Mouse (Mus musculus) R1 (cell line): ENCODE data around the gene Brd9.
"Not testable (repeated sequence)": the region's sequence is repeated elsewhere in the genome, so short reads cannot be mapped to it uniquely, and the experiment has no call there.

Source experiments
- DNase-seq: peaks from one replicate; pipeline ENCODE4 v3.0.0-alpha.2; 2018; ENCODE audit warnings: low read depth, low spot score

Brd9 gene

GRCm38 (mm10) chr13:73990761-73991160 is 53.1 kb downstream of the Brd9 start:
- DNase-seq = no peak

- DNase-seq = no peak
Observed at GRCm38 (mm10) chr13:73991267-73991666, 53.7 kb downstream of the Brd9 start.

DNA sequence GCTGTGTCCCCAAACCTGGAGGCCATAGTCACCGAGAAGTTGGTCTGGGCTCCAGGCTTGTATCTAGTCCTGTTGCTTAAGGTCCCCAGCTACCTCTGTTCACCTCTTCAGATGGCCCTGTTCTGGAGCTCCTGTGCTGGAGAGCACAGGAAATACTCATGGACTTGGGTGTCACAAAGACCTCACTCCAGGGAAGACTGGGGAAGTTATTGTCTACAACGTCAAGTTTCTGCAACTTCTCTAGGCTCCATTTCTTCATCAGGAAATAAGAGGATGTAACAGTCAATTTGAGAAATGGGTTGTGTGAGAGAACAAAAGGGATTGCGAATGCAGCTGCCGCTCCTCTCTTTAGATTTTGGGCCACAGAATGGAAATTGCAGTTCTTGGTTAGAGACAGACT is 58.8 kb downstream of the Brd9 start:
- DNase-seq = no peak

DNA sequence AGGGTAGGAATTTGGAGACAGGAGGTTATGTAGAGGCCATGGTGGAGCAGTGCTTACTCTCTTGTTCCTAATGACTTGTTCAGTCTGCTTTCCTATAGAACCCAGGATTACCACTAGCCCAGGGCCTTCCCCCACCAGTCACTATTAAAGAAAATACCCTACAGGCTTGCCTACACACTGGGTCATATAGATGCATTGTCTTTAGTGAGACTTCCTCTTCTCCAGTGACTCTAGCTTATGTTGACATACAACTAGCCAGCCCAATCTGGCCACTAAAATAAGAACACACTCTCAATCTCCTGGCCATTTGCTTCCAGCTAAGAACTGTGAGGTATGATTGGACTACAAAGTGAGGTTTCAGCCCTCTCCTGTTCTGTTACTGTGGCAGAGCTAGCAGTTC is 62.9 kb downstream of the Brd9 start:
- no peak for DNase-seq

- DNase-seq = no peak
Observed at GRCm38 (mm10) chr13:74000961-74001360, 63.4 kb downstream of the Brd9 start.

DNA sequence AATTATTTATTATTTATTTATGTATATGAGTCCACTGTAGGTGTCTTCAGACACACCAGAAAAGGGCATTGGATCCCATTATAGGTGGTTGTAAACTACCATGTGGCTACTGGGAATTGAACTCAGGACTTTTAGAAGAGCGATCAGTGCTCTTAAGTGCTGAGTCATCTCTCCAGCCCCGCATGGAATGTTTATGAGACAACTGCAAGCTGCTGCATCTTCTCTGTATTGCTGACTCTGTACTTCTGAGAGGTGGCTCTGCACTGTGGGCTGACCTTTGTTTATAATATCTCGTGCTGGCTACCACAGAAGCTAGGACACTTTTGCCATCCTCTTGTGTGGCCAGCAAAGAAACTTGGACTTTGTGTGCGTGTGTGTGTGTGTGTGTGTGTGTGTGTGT is 63.9 kb downstream of the Brd9 start:
- no peak for DNase-seq

DNA sequence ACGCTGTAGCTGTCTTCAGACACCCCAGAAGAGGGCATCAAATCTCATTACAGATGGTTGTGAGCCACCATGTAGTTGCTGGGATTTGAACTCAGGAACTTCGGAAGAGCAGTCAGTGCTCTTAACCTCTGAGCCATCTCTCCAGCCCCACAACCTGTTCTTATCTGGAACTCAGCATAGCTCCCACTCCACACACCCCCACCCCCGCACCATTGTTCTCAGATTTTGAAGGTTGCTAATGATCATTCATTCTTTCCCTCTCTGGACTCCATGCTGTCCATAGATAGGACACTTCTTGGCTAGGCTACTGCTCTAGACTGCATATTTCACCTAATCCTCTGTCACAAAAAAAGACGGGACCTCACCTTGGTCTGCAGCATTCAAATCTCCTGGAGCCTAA is 69.3 kb downstream of the Brd9 start:
- not testable (repeated sequence) for DNase-seq

- not testable (repeated sequence) for DNase-seq
Observed at GRCm38 (mm10) chr13:74008216-74008615, 70.6 kb downstream of the Brd9 start.

DNA sequence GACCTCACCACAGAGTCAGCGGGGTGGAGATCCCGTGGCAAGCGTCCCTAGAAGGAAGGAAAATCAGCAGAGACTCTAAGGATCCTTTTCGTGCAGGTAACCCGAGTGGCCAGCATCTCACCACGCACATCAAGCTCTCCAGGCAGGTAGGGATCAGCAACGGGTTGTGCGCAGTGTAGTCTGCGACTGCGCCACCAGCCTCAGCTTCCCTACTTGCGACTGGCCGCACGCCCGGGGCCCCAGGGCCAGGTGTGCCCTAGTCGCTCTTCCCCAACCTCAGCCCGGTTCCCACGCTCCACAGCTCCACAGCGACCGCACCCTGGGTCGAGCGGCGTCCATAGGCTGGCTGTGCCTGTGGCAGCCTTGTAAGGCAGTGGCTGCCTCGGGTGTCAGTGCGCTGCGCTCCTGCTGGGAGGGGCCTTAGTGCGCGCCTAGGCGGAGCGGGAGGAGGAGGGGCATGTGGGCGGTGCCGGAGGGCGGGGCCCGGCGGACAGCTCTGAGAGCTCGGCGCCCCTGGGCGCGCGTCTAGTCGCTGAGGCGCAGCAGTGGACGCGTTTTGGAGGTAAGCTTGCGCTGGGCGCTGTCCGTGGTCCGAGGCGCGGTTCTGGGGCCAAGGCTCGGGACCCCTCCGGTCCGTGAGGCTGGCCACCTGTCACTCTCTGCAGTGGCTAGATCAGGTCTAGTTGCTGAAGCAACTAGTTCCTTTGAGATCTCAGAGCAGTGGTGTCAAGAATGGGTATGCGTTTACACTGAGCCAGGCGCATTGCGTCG is 71.5 kb downstream of the Brd9 start, which contains the start of gene Tppp:
Tppp (plus strand) TSS at position 460 of the 771 bp plus-strand sequence.
- DNase-seq = peak; percentile 91

- peak; percentile 60 for DNase-seq
Observed at GRCm38 (mm10) chr13:74009791-74010614, 72.4 kb downstream of the Brd9 start.
